Mouse (Mus musculus) heart, adult 2 months (tissue): ENCODE measurements around the gene Pdyn.

Experiments
- CTCF ChIP-seq: fragments of 200-600 bp; IDR thresholded peaks from 2 replicates; pipeline ENCODE4 v1.8.1; 2022; ENCODE audit warnings: antibody characterized with exemption, mild to moderate bottlenecking, moderate library complexity
- POLR2A ChIP-seq: fragments of 200-500 bp; IDR thresholded peaks from 2 replicates; pipeline ENCODE4 v1.6.1; 2011; ENCODE audit warnings: mild to moderate bottlenecking, low read depth, low read length, control low read depth; ENCODE audit not compliant: insufficient read depth

DNA sequence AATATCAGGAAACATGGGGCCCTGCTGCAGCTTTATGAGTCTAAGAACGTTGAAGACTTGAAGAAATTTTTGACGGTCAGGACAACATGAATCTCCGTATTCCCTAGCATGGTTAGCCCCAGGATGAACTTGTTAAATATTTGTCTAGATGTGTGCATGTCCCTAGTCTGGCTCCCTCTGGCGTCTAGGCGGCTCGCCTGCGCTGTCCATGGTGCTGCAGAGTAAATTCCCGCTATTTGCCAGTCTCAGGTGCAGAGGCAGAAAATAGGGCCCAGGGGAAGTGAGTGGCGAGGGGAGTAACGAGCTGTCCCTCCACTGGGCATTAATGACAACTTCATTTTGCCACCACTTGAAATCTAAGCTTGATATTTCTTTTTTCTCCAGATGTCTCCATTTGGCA, 16.0 kb upstream of the Pdyn start:
- TF ChIP-seq POLR2A: no peak
- peak; percentile 68 for TF ChIP-seq CTCF
